Comparison of ENCODE assay signal across 17 mouse cellular contexts in genomic region chr1:137136156-137136555, GRCm38 (mm10).
DNase-seq lines count a peak whose midpoint lies in the region; ATAC-seq lines count a peak whose summit lies in the region.
"Had no signal": no experiment of that assay in that cellular context is flagged by ENCODE, and none has a peak within 500 bp of the region (broad histone marks: within the 10 kb centered on the region; RNA-seq: fewer than 3 reads in every experiment).

No protein-coding gene starts in this region.

- no peak overlapping the region for H3K4me2 ChIP-seq in neural tube, embryonic 15.5 days
- H3K4me2 ChIP-seq: heart, embryonic 12.5 days; limb, embryonic 13.5 days had no signal

- no peak for ATAC-seq in neural tube, embryonic 15.5 days (ENCODE audit: low FRiP score)
- ATAC-seq in frontal cortex, adult (ENCODE audit: low TSS enrichment) = peak; percentile 99
- ATAC-seq: CD4-positive, CD25-positive, alpha-beta regulatory T cell, adult 4 months; hindbrain, postnatal 0 days; Patski had no signal

- no peak overlapping the region for H3K27ac ChIP-seq in neural tube, embryonic 15.5 days (replicated peaks)
- H3K27ac ChIP-seq: hindbrain, postnatal 0 days; limb, embryonic 13.5 days had no signal

- no peaks in the 10 kb centered on the region for H3K36me3 ChIP-seq in neural tube, embryonic 15.5 days
- H3K36me3 ChIP-seq: heart, embryonic 12.5 days; limb, embryonic 13.5 days had no signal

- no peaks in the 10 kb centered on the region for H3K9me3 ChIP-seq in neural tube, embryonic 15.5 days (replicated peaks)
- H3K9me3 ChIP-seq: heart, embryonic 12.5 days; limb, embryonic 13.5 days had no signal

- H3K27me3 ChIP-seq in neural tube, embryonic 15.5 days (replicated peaks) = no peaks in the 10 kb centered on the region
- H3K27me3 ChIP-seq: heart, embryonic 12.5 days; Patski had no signal

- H3K9ac ChIP-seq in neural tube, embryonic 15.5 days (replicated peaks) = no peak overlapping the region
- H3K9ac ChIP-seq: heart, embryonic 12.5 days; limb, embryonic 13.5 days had no signal

- H3K4me1 ChIP-seq in neural tube, embryonic 15.5 days = peaks cover 5% of the 10 kb centered on the region; the same call in 1 of the 2 replicates
- H3K4me1 ChIP-seq: heart, embryonic 12.5 days had no signal

- 73% methylated on average over 7 of the region's 7 CpGs for WGBS in neural tube, embryonic 15.5 days

- DNase-seq in neural tube, embryonic 10.5 days (ENCODE audit: extremely low spot score, low spot score) = peak; percentile 8
- peak; percentile 17 for DNase-seq in R1 (ENCODE audit: low read depth, low spot score)
- DNase-seq in right cerebral cortex, postnatal 36 days (ENCODE audit: low spot score in 2 of 2) = peak; percentile 24 to 41
- no peak for DNase-seq in cerebellum, adult 18-20 months
- no peak for DNase-seq in adrenal gland, postnatal 36 days
- DNase-seq: cerebellum, adult 8-10 months; heart, postnatal 36 days; kidney, adult 18-20 months; kidney, postnatal 14 days; midbrain, embryonic 14.5 days had no signal

- no peak overlapping the region for H3K4me3 ChIP-seq in neural tube, embryonic 15.5 days (replicated peaks)
- H3K4me3 ChIP-seq: heart, embryonic 12.5 days; limb, embryonic 13.5 days had no signal

Comparison
In these comparisons a context has a peak if more than half of its experiments do, and no peak if none do; other contexts are left out.
1. DNase-seq: peak in neural tube, embryonic 10.5 days (single experiment), R1 (single experiment) and right cerebral cortex, postnatal 36 days (2 of 2); none in cerebellum, adult 18-20 months (0 of 2) and adrenal gland, postnatal 36 days (0 of 2).